Mouse (Mus musculus) MEL (cell line): ENCODE measurements around the gene Txnrd2.

Source experiments
- CTCF ChIP-seq, 3 experiments: IDR thresholded peaks in 2 of 3; conservative IDR thresholded peaks in 1 of 3; 2 replicates each; pipeline ENCODE4 v1.5.1; 2011 to 2012; ENCODE audit warnings: low read length in 3 of 3, low read depth in 2 of 3, mild to moderate bottlenecking in 2 of 3, improper control_type of control experiment in 1 of 3, inconsistent platforms in 1 of 3, mixed read lengths in 1 of 3, moderate library complexity in 1 of 3; ENCODE audit not compliant: control insufficient read depth in 1 of 3, insufficient read depth in 1 of 3, poor library complexity in 1 of 3, severe bottlenecking in 1 of 3
- POLR2A ChIP-seq, 2 experiments: IDR thresholded peaks; 2 replicates each; pipeline ENCODE4 v1.6.1; 2011 to 2012; ENCODE audit warnings: low read length in 2 of 2, mild to moderate bottlenecking in 2 of 2, control low read depth in 1 of 2, improper control_type of control experiment in 1 of 2, low read depth in 1 of 2, moderate library complexity in 1 of 2; ENCODE audit not compliant: control insufficient read depth in 1 of 2, insufficient read depth in 1 of 2, poor library complexity in 1 of 2

GRCm38 (mm10) chr16:18433341-18433920 lies 7.2 kb downstream of the Txnrd2 start:
- TF ChIP-seq POLR2A (IDR thresholded peaks at IDR 0.05; ENCODE audit: control insufficient read depth in 1 of 2, insufficient read depth in 1 of 2, low read depth in 1 of 2, low read length in 2 of 2, poor library complexity in 1 of 2) (no peak), CTCF (IDR thresholded peaks at IDR 0.05 in 2 of 3, conservative IDR thresholded peaks at IDR 0.05 in 1 of 3; ENCODE audit: control insufficient read depth in 1 of 3, insufficient read depth in 1 of 3, low read depth in 2 of 3, low read length in 3 of 3, poor library complexity in 1 of 3, severe bottlenecking in 1 of 3) (no peak)
